In genomic region chr13:80623005-80623404, GRCm38 (mm10) we compare ENCODE assay signal across 19 mouse cellular contexts.
DNase-seq lines count a peak whose midpoint lies in the region; ATAC-seq and TF ChIP-seq lines count a peak whose summit lies in the region.
"Had no signal": no experiment of that assay in that cellular context is flagged by ENCODE, and none has a peak within 500 bp of the region (broad histone marks: within the 10 kb centered on the region; RNA-seq: fewer than 3 reads in every experiment).

No protein-coding gene starts in this region.

- no peak overlapping the region for H3K4me3 ChIP-seq in forebrain, embryonic 10.5 days
- H3K4me3 ChIP-seq in forebrain, postnatal 0 days (ENCODE audit: low read depth, low read length), result no peak overlapping the region
- no peak overlapping the region for H3K4me3 ChIP-seq in forebrain, embryonic 11.5 days (ENCODE audit: low read depth, low read length)
- no peak overlapping the region for H3K4me3 ChIP-seq in hindbrain, embryonic 14.5 days (replicated peaks; ENCODE audit: low read length)
- H3K4me3 ChIP-seq: embryonic facial prominence, embryonic 15.5 days; hindbrain, embryonic 15.5 days; limb, embryonic 12.5 days; liver, embryonic 15.5 days; neural tube, embryonic 15.5 days had no signal

- intact Hi-C loops in heart, postnatal 36 days (cut with DNase I), result no loop called here

- no peaks in the 10 kb centered on the region for H3K27me3 ChIP-seq in forebrain, embryonic 10.5 days (ENCODE audit: poor library complexity, severe bottlenecking)
- H3K27me3 ChIP-seq in forebrain, postnatal 0 days (ENCODE audit: insufficient read depth, low read length), result no peaks in the 10 kb centered on the region
- no peaks in the 10 kb centered on the region for H3K27me3 ChIP-seq in forebrain, embryonic 11.5 days (ENCODE audit: control insufficient read depth, insufficient read depth, low read length)
- no peaks in the 10 kb centered on the region for H3K27me3 ChIP-seq in hindbrain, embryonic 14.5 days (ENCODE audit: control insufficient read depth, insufficient read depth, low read length)
- H3K27me3 ChIP-seq: embryonic facial prominence, embryonic 15.5 days; hindbrain, embryonic 15.5 days; limb, embryonic 12.5 days; liver, embryonic 15.5 days; neural tube, embryonic 15.5 days had no signal

- peaks cover 34% of the 10 kb centered on the region for H3K4me1 ChIP-seq in forebrain, embryonic 10.5 days
- no peaks in the 10 kb centered on the region for H3K4me1 ChIP-seq in forebrain, postnatal 0 days (ENCODE audit: insufficient read depth)
- H3K4me1 ChIP-seq in forebrain, embryonic 11.5 days (replicated peaks; ENCODE audit: control insufficient read depth, insufficient read depth, low read length), result no peaks in the 10 kb centered on the region
- H3K4me1 ChIP-seq in hindbrain, embryonic 14.5 days (replicated peaks; ENCODE audit: control insufficient read depth, insufficient read depth, low read length), result no peaks in the 10 kb centered on the region
- H3K4me1 ChIP-seq: embryonic facial prominence, embryonic 15.5 days; hindbrain, embryonic 15.5 days; limb, embryonic 12.5 days; liver, embryonic 15.5 days; neural tube, embryonic 15.5 days had no signal

- H3K4me2 ChIP-seq in forebrain, postnatal 0 days (ENCODE audit: low read depth), result no peak overlapping the region
- no peak overlapping the region for H3K4me2 ChIP-seq in forebrain, embryonic 11.5 days (ENCODE audit: low read depth, low read length, severe bottlenecking)
- H3K4me2 ChIP-seq in hindbrain, embryonic 14.5 days (replicated peaks), result no peak overlapping the region
- H3K4me2 ChIP-seq: embryonic facial prominence, embryonic 15.5 days; hindbrain, embryonic 15.5 days; limb, embryonic 12.5 days; liver, embryonic 15.5 days; neural tube, embryonic 15.5 days had no signal

- no peak overlapping the region for H3K9ac ChIP-seq in forebrain, postnatal 0 days
- no peak overlapping the region for H3K9ac ChIP-seq in forebrain, embryonic 11.5 days (ENCODE audit: low read length)
- H3K9ac ChIP-seq in hindbrain, embryonic 14.5 days, result no peak overlapping the region
- H3K9ac ChIP-seq: embryonic facial prominence, embryonic 15.5 days; hindbrain, embryonic 15.5 days; limb, embryonic 12.5 days; liver, embryonic 15.5 days; neural tube, embryonic 15.5 days had no signal

- H3K9me3 ChIP-seq in forebrain, embryonic 10.5 days, result no peaks in the 10 kb centered on the region
- no peaks in the 10 kb centered on the region for H3K9me3 ChIP-seq in forebrain, postnatal 0 days (ENCODE audit: low read length)
- H3K9me3 ChIP-seq in forebrain, embryonic 11.5 days (ENCODE audit: control insufficient read depth, low read length), result no peaks in the 10 kb centered on the region
- no peaks in the 10 kb centered on the region for H3K9me3 ChIP-seq in hindbrain, embryonic 14.5 days (ENCODE audit: control insufficient read depth, low read length)
- H3K9me3 ChIP-seq: embryonic facial prominence, embryonic 15.5 days; hindbrain, embryonic 15.5 days; limb, embryonic 12.5 days; liver, embryonic 15.5 days; neural tube, embryonic 15.5 days had no signal

- TF ChIP-seq CTCF in forebrain, postnatal 0 days (IDR thresholded peaks at IDR 0.05; ENCODE audit: low read depth), result no peak

- H3K27ac ChIP-seq in forebrain, embryonic 10.5 days, result no peak overlapping the region
- H3K27ac ChIP-seq in forebrain, postnatal 0 days (ENCODE audit: low read depth, low read length), result no peak overlapping the region
- no peak overlapping the region for H3K27ac ChIP-seq in forebrain, embryonic 11.5 days (ENCODE audit: low read depth, low read length)
- no peak overlapping the region for H3K27ac ChIP-seq in hindbrain, embryonic 14.5 days
- H3K27ac ChIP-seq: embryonic facial prominence, embryonic 15.5 days; hindbrain, embryonic 15.5 days; limb, embryonic 12.5 days; liver, embryonic 15.5 days; neural tube, embryonic 15.5 days had no signal

- WGBS in forebrain, embryonic 10.5 days, result 23% methylated on average over 2 of the region's 2 CpGs
- 6% methylated on average over 2 of the region's 2 CpGs for WGBS in forebrain, postnatal 0 days
- WGBS in forebrain, embryonic 11.5 days, result 11% methylated on average over 2 of the region's 2 CpGs
- WGBS in hindbrain, embryonic 14.5 days, result 10% methylated on average over 2 of the region's 2 CpGs

- no peaks in the 10 kb centered on the region for H3K36me3 ChIP-seq in forebrain, embryonic 10.5 days (replicated peaks)
- H3K36me3 ChIP-seq in forebrain, postnatal 0 days (ENCODE audit: insufficient read depth), result no peaks in the 10 kb centered on the region
- H3K36me3 ChIP-seq in forebrain, embryonic 11.5 days (ENCODE audit: control insufficient read depth, insufficient read depth, low read length), result no peaks in the 10 kb centered on the region
- no peaks in the 10 kb centered on the region for H3K36me3 ChIP-seq in hindbrain, embryonic 14.5 days (replicated peaks; ENCODE audit: control insufficient read depth, insufficient read depth)
- H3K36me3 ChIP-seq: embryonic facial prominence, embryonic 15.5 days; hindbrain, embryonic 15.5 days; limb, embryonic 12.5 days; liver, embryonic 15.5 days; neural tube, embryonic 15.5 days had no signal

- ATAC-seq in forebrain, postnatal 0 days, result no peak
- peak; percentile 94 for ATAC-seq in forebrain, embryonic 11.5 days (replicated peaks; ENCODE audit: low FRiP score)
- peak; percentile 68 for ATAC-seq in hindbrain, embryonic 14.5 days (ENCODE audit: low FRiP score)
- no peak for ATAC-seq in erythroblast, adult 5-6 weeks (replicated peaks; ENCODE audit: low FRiP score, poor library complexity, severe bottlenecking)

- DNase-seq in forebrain, embryonic 10.5 days (ENCODE audit: extremely low spot score, low spot score), result peak; percentile 17
- DNase-seq in forebrain, postnatal 0 days, result no peak
- DNase-seq in forebrain, embryonic 11.5 days (ENCODE audit: low spot score), result no peak
- no peak for DNase-seq in hindbrain, embryonic 14.5 days (ENCODE audit: low spot score)
- peak; percentile 65 for DNase-seq in retina, embryonic 14.5 days (ENCODE audit: low spot score)
- no peak for DNase-seq in heart, postnatal 36 days
- no peak for DNase-seq in layer of hippocampus, postnatal 36 days
- DNase-seq: adrenal gland, postnatal 36 days; cerebellum, postnatal 14 days; kidney, adult 8-10 months; kidney, postnatal 4 days; lung, postnatal 14 days; thymus, postnatal 14 days had no signal

Comparison
In these comparisons a context has a peak if more than half of its experiments do, and no peak if none do; other contexts are left out.
1. DNase-seq: peak in forebrain, embryonic 10.5 days (single experiment) and retina, embryonic 14.5 days (single experiment); none in forebrain, postnatal 0 days (single experiment), forebrain, embryonic 11.5 days (single experiment), hindbrain, embryonic 14.5 days (single experiment), heart, postnatal 36 days (0 of 2) and layer of hippocampus, postnatal 36 days (0 of 2).
2. ATAC-seq: peak in forebrain, embryonic 11.5 days (single experiment) and hindbrain, embryonic 14.5 days (single experiment); none in forebrain, postnatal 0 days (single experiment) and erythroblast, adult 5-6 weeks (single experiment).